Mouse (Mus musculus) liver, embryonic 15.5 days (tissue): ENCODE data around the gene Ovol3. TPM values are rescaled to one million over a fixed set of nuclear protein-coding genes. Genes with fewer than 3 reads are reported as not detected.
"Not testable (repeated sequence)": the region's sequence is repeated elsewhere in the genome, so short reads cannot be mapped to it uniquely, and the experiment has no call there.

Experiments used
- ATAC-seq: fragments of 200-750 bp; cut with Nextera tagmentation; 2 replicates; pipeline ENCODE4 v1.8.0; 2017; ENCODE audit warnings: moderate number of reproducible peaks, mild to moderate bottlenecking, moderate library complexity; ENCODE audit not compliant: insufficient read depth
- H3K27ac ChIP-seq: fragments of 300-500 bp; sonication (generic); replicated peaks from 2 replicates; pipeline ENCODE4 v1.5.1; 2015; ENCODE audit warnings: mild to moderate bottlenecking, inconsistent platforms
- H3K27me3 ChIP-seq: fragments of 300-500 bp; sonication (generic); 2 replicates; pipeline ENCODE4 v1.6.1; 2015; ENCODE audit warnings: mild to moderate bottlenecking, inconsistent platforms
- H3K36me3 ChIP-seq: fragments of 300-500 bp; sonication (generic); replicated peaks from 2 replicates; pipeline ENCODE4 v1.6.1; 2015; ENCODE audit warnings: moderate library complexity, mild to moderate bottlenecking, inconsistent platforms
- H3K4me1 ChIP-seq: fragments of 300-500 bp; sonication (generic); replicated peaks from 2 replicates; pipeline ENCODE4 v1.6.1; 2015; ENCODE audit warnings: inconsistent platforms
- H3K4me2 ChIP-seq: fragments of 300-500 bp; sonication (generic); 2 replicates; pipeline ENCODE4 v1.6.1; 2015; ENCODE audit warnings: moderate library complexity, mild to moderate bottlenecking, inconsistent platforms
- H3K4me3 ChIP-seq: fragments of 300-500 bp; sonication (generic); replicated peaks from 2 replicates; pipeline ENCODE4 v1.5.1; 2015; ENCODE audit warnings: mild to moderate bottlenecking, inconsistent platforms
- H3K9ac ChIP-seq: fragments of 300-500 bp; sonication (generic); 2 replicates; pipeline ENCODE4 v1.6.1; 2015; ENCODE audit warnings: moderate library complexity, mild to moderate bottlenecking, inconsistent platforms
- H3K9me3 ChIP-seq: fragments of 300-500 bp; sonication (generic); replicated peaks from 2 replicates; pipeline ENCODE4 v1.6.1; 2016; ENCODE audit warnings: inconsistent platforms
- WGBS: fragments of 180-500 bp; shearing (Covaris S2); methylation state at CpG from one replicate; pipeline ENCODE4 v1.1.7; 2015; ENCODE audit warnings: mixed read lengths; ENCODE audit not compliant: insufficient replicate concordance; 5-methylcytosine and 5-hydroxymethylcytosine counted together
- polyA plus RNA-seq: library from polyadenylated mRNA; unstranded; fragments of >200 nt; fragmentation: Nextera tagmentation; extraction: Ambion mirVana; gene quantifications from 2 replicates; pipeline ENCODE4 v1.2.1, GENCODE M21; 2015

Gene Ovol3
- polyA plus RNA-seq, 1 experiment from 2014 or later, result not detected

DNA sequence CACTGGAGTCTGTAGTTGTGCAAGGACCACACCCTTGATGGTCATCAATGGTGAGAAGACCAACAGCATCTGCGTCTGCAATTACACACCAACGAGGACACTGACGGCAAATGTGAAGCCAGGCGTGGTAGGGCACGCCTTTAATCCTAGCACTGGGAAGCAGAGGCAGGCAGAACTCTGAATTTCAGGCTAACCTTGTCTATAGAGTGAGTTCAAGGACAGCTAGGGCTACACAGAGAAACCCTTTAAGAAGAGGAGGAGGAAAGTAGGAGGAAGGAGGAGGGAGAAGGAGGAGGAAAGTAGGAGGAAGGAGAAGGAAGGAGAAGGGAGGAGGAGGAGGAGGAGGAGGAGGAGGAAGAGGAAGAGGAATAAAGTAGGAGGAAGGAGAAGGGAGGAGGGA lies 30.0 kb upstream of the Ovol3 start:
- no peak for ATAC-seq
- 78% methylated on average over 5 of the region's 5 CpGs for WGBS
- H3K36me3 ChIP-seq, result peaks cover 86% of the 10 kb centered on the region

DNA sequence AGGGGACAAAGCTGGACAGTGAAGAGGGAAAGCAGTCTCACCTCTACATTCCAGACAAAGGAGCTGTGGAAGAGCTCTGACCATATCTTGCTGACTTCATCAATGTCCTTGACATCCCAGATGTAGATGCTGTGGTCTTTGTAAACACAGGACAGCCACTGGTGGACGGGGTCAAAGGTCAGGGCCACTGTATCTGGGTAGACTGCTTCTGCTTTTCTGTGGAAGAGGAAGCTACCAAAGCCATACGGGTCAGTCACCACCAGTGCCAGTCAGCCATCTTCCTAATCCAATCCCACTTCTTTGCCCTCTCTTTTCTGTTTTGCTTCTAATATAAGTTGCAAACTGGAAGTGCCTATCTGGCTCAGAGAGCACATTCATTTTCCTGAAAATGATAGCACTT lies 29.5 kb upstream of the Ovol3 start:
- H3K9ac ChIP-seq, result no peak overlapping the region
- no peak overlapping the region for H3K4me2 ChIP-seq
- WGBS, result 50% methylated on average over 2 of the region's 2 CpGs
- no peak overlapping the region for H3K27ac ChIP-seq
- H3K27me3 ChIP-seq, result no peaks in the 10 kb centered on the region
- H3K36me3 ChIP-seq, result peaks cover 85% of the 10 kb centered on the region
- H3K4me1 ChIP-seq, result no peaks in the 10 kb centered on the region
- H3K9me3 ChIP-seq, result no peaks in the 10 kb centered on the region
- ATAC-seq, result no peak
- no peak overlapping the region for H3K4me3 ChIP-seq

More for the DNA sequence above, 30.0 kb upstream of the Ovol3 start:
- H3K4me2 ChIP-seq, result no peak overlapping the region
- H3K9ac ChIP-seq, result no peak overlapping the region
- H3K27me3 ChIP-seq, result no peaks in the 10 kb centered on the region
- H3K4me1 ChIP-seq, result no peaks in the 10 kb centered on the region
- H3K27ac ChIP-seq, result no peak overlapping the region
- H3K9me3 ChIP-seq, result no peaks in the 10 kb centered on the region
- H3K4me3 ChIP-seq, result no peak overlapping the region

DNA sequence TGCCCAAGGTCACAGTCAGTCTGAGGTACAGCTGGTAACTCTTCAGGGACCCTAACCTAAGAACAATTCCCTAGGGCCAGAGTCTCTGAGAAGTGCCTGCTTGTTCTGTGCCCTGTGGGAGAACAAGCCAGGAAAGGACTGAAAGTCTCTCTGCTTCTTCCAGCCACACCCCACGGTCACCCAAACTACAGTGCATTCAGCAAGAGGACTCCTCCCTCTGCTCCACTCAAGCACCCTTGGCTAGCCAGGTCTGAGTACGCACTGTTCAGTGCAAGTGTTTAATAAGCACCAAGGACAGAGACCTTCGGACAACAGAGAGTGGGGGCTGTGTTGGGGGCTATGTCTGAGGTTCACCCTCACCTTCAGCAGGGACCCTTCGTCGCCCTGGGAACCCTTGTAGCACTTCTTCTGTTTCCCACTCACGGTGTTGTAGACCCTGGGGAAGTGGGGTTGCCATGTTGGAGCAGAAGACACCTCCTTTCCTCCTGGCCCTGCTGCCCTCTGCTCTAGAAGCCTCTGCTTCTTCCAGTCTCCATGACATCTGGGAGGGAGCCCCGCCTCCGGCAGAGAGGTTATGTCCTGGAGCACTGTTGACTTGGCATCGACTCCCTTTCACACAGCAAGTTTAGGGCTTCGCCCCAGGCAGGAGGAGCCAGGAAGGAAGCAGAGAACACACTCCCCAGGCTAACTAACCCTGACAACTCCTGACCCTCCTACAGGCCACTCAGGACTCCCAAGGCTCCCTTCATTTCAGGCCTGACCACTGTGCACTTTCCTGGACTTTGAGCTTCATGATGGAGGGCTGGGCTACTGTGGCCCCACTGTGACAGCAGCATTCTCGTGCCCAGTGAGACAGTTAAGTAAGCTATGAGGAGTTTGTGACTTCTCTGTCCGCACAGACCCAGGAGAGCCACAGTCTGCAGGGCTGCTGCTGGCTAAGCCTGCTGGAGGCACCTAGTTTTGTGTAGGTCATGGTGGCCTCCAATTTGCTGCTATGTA lies 16.7 kb upstream of the Ovol3 start:
- H3K9me3 ChIP-seq, result no peaks in the 10 kb centered on the region
- H3K4me1 ChIP-seq, result peaks cover 4% of the 10 kb centered on the region; the same call in 1 of the 2 replicates
- WGBS, result 74% methylated on average over 12 of the region's 12 CpGs
- H3K9ac ChIP-seq, result no peak overlapping the region
- H3K27me3 ChIP-seq, result no peaks in the 10 kb centered on the region
- H3K4me3 ChIP-seq, result no peak overlapping the region
- no peak for ATAC-seq
- no peak overlapping the region for H3K27ac ChIP-seq
- H3K36me3 ChIP-seq, result peaks cover 58% of the 10 kb centered on the region
- no peak overlapping the region for H3K4me2 ChIP-seq

DNA sequence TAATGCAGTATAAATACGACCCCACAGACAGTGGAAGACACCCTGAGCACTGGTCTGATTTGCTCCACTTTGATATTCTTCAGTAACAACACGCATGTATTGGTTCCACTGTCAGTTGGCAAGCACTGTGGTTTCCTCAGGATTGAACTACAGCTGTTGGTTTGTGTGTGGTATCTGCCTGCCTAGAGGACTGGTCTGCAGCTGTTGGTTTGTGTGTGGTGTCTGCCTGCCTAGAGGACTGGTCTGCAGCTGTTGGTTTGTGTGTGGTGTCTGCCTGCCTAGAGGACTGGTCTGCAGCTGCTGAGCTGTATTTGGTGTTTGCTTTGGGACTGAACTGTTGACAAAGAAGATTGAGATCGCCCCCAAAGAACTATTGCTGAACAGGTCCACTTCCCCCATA lies 1.8 kb upstream of the Ovol3 start:
- not testable (repeated sequence) for H3K9ac ChIP-seq

DNA sequence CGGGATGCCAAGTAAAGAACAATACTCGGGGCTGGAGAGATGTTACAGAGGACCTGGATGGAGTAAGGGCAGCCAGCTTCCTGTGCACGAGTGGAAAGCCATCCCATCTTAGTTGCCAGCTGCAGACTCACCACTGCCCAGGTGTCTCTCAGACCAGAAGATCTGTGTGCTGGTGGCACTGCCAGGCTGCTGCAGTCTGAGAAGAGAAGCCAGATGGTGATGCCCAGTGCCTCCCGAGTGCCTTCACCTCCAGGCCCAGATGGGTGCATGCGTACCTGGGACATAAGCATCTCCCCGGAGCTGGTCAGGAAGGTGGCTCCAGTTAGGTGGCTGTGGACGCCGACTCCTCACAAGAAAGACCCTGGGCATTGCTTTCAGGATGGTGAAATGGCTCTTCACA lies 434 bp downstream of the Ovol3 start:
- no peak overlapping the region for H3K27ac ChIP-seq
- H3K9ac ChIP-seq, result no peak overlapping the region
- no peak for ATAC-seq
- H3K4me2 ChIP-seq, result no peak overlapping the region
- peaks cover 25% of the 10 kb centered on the region for H3K4me1 ChIP-seq
- no peaks in the 10 kb centered on the region for H3K9me3 ChIP-seq
- peaks cover 17% of the 10 kb centered on the region for H3K36me3 ChIP-seq
- H3K27me3 ChIP-seq, result no peaks in the 10 kb centered on the region
- WGBS, result 78% methylated on average over 8 of the region's 8 CpGs
- H3K4me3 ChIP-seq, result no peak overlapping the region

More for the DNA sequence above, 1.8 kb upstream of the Ovol3 start:
- 63% methylated on average over 3 of the region's 3 CpGs for WGBS
- Histone ChIP-seq H3K4me1 (peaks cover 13% of the 10 kb centered on the region), H3K36me3 (peaks cover 40% of the 10 kb centered on the region)
- not testable (repeated sequence) for ATAC-seq, H3K27ac ChIP-seq, H3K9me3 ChIP-seq, H3K27me3 ChIP-seq, H3K4me3 ChIP-seq, H3K4me2 ChIP-seq

DNA sequence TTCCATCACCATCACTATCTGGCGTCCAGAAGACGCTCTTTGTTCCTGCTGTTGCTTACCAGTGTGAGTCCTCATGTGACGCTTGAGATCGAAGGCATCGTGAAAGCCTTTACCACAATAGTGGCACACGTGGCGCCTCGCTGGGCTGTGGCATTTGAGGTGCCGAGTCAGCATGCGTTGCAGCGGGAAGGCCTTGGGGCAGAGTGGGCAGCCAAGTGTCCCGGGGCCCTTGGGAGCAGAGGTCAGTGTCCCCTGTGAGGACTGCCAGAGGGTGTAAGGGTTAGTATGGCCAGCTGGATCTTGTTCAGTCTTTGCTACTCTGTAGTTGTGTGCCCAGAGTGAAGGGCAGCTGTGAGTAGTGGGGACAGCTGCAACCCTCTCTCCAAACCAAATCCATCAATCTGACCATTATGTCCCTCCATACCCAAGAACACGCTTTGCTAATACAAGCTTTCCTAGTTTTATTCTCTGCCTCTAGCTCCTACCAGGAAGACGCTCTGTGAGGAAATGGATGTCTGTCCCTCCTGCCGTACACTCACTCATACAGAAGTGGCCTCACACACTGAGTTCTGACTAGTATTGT lies 1.2 kb downstream of the Ovol3 start:
- no peaks in the 10 kb centered on the region for H3K27me3 ChIP-seq
- H3K4me1 ChIP-seq, result peaks cover 25% of the 10 kb centered on the region
- no peak overlapping the region for H3K4me2 ChIP-seq
- no peaks in the 10 kb centered on the region for H3K9me3 ChIP-seq
- H3K9ac ChIP-seq, result no peak overlapping the region
- no peak overlapping the region for H3K27ac ChIP-seq
- no peak overlapping the region for H3K4me3 ChIP-seq
- ATAC-seq, result no peak
- 84% methylated on average over 15 of the region's 15 CpGs for WGBS
- H3K36me3 ChIP-seq, result peaks cover 11% of the 10 kb centered on the region

DNA sequence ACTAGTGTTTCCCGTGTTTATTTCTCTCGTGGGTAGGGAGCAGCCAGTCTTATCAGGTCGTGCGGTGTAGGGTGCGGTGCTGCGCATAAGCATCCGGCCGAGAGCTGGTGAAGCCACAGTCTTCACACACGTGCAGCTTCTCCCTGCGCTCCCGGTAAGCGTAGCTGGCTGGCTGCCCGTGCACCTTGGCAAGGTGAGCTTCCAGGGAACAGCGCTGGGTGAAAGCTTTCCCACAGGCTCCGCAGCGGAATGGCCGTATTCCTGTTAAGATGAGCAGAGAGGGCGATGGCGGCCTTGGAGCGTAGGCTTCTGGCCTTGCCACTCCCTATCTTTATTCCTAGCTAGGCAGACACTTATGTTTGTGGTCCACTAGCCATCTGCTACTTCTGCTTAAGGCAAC lies 2.1 kb downstream of the Ovol3 start:
- WGBS, result 83% methylated on average over 20 of the region's 20 CpGs
- peaks cover 25% of the 10 kb centered on the region for H3K4me1 ChIP-seq
- no peak for ATAC-seq
- H3K9me3 ChIP-seq, result no peaks in the 10 kb centered on the region
- peaks cover 11% of the 10 kb centered on the region for H3K36me3 ChIP-seq
- H3K9ac ChIP-seq, result no peak overlapping the region
- H3K4me2 ChIP-seq, result peak overlapping the region; percentile 95
- H3K27me3 ChIP-seq, result no peaks in the 10 kb centered on the region
- no peak overlapping the region for H3K27ac ChIP-seq
- peak overlapping the region; percentile 75 for H3K4me3 ChIP-seq

DNA sequence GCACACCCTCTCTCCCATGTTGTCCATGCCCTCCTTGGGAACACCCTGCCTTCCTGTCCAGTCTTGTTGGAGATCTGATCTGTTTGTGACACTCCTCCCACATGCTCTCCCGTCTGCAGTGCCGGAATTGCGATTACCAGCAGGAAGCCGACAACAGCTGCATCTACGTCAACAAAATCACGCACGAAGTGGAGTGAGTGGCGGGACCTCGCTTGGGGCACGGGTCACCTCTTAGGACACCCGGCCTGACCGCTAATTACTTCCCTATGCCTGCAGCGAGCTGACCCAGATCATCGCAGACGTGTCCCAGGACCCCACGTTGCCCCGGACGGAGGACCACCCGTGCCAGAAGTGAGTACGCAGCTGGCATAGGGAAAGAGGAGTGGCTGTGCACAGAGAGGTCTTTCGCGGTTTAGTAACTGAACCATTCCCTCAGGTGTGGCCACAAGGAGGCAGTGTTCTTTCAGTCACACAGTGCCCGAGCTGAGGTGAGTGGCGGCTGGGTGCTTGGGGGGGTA lies 2.8 kb downstream of the Ovol3 start:
- H3K36me3 ChIP-seq, result peaks cover 14% of the 10 kb centered on the region
- H3K9me3 ChIP-seq, result no peaks in the 10 kb centered on the region
- H3K4me3 ChIP-seq, result peak overlapping the region; percentile 75
- peaks cover 25% of the 10 kb centered on the region for H3K4me1 ChIP-seq
- H3K27me3 ChIP-seq, result no peaks in the 10 kb centered on the region
- peak overlapping the region; percentile 95 for H3K4me2 ChIP-seq
- H3K9ac ChIP-seq, result peak overlapping the region; percentile 67
- H3K27ac ChIP-seq, result peak overlapping the region; percentile 92
- ATAC-seq, result peak; percentile 9; the same call in 1 of the 2 replicates
- 4% methylated on average over 24 of the region's 24 CpGs for WGBS

DNA sequence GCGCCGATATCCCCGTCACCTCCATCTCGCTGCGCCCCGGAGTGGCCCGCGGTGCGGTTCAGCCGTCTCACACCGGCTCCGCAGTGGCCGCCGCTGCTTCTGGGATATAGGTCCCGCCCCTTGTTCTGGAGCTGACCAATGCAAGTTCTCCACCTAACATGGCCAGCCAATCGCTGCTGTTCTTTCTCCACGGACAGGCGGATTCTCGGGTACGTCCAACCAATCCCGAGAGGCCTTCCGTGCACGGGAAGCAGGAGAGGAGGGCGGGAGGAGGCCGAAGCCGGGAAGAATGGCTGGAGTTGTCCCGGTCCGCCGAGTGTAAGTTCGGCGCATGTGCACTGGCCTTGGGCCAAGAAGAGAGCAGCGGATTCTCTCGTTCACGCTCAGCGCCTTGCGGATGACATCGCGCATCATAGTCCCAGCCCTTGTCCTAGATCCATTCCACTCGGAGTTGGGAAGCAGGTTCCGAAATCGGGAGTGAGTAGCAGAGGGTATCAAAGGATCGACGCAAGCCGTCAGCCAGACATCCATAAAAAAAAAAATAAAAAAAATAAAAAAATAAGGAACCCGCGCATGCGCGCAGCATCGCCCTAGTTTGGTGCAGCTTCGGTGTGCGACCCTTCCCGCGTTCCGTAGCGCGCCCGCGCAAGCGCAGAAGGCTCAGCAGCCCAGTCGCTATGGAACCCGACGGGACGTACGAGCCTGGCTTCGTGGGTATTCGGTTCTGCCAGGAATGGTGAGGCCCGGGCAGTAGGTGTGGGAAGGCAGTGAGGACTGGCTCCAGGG lies 3.7 kb downstream of the Ovol3 start, which contains the start of the genes Polr2i and Tbcb:
Gene Polr2i (plus strand): TSS at position 280 of the 786 bp plus-strand sequence.
Gene Tbcb (minus strand): TSS at position 604 of the 786 bp plus-strand sequence.
- WGBS, result under 1% methylated on average over 67 of the region's 67 CpGs
- H3K36me3 ChIP-seq, result peaks cover 14% of the 10 kb centered on the region
- ATAC-seq, result peak; percentile 91
- peak within 1 kb of the TSS; percentile 75 for H3K4me3 ChIP-seq
- peaks cover 25% of the 10 kb centered on the region for H3K4me1 ChIP-seq
- H3K27ac ChIP-seq, result peak within 1 kb of the TSS; percentile 92
- H3K27me3 ChIP-seq, result no peaks in the 10 kb centered on the region
- peak within 1 kb of the TSS; percentile 95 for H3K4me2 ChIP-seq
- H3K9me3 ChIP-seq, result no peaks in the 10 kb centered on the region
- H3K9ac ChIP-seq, result peak within 1 kb of the TSS; percentile 67

DNA sequence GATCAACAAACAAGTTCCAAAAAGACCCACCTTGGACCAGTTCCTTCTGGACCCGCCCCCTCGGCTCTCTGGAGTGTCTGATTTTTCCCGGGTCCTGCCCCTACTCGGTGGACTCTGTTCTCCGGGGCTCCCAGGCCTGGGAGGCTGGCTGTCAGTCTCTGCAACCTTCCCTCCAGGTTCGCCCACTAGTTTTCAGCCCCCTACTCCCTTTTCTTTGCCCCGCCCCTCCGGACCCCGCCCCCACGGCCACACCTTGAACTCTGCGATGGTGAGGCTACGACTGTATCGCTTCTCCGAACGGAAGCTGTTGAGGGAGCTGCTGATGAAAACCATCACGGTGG lies 4.2 kb downstream of the Ovol3 start:
- WGBS, result 0% methylated on average over 14 of the region's 16 CpGs

More for the DNA sequence above, 4.2 kb downstream of the Ovol3 start:
- H3K36me3 ChIP-seq, result peaks cover 20% of the 10 kb centered on the region
- ATAC-seq, result peak; percentile 20; the same call in 1 of the 2 replicates
- H3K27ac ChIP-seq, result peak overlapping the region; percentile 61; the same call in 1 of the 2 replicates
- H3K9ac ChIP-seq, result peak overlapping the region; percentile 59
- H3K4me2 ChIP-seq, result peak overlapping the region; percentile 95
- H3K4me3 ChIP-seq, result peak overlapping the region; percentile 75
- H3K4me1 ChIP-seq, result peaks cover 25% of the 10 kb centered on the region
- H3K27me3 ChIP-seq, result no peaks in the 10 kb centered on the region
- H3K9me3 ChIP-seq, result no peaks in the 10 kb centered on the region
